In genomic region chr15:97778311-97779098, GRCm38 (mm10) we compare ENCODE assay signal across 7 mouse cellular contexts. TPM values are rescaled to one million over a fixed set of nuclear protein-coding genes. Genes with fewer than 3 reads are reported as not detected.
A peak's percentile ranks its signal among the peaks of the same experiment; 100 is the strongest.
DNase-seq lines count a peak whose midpoint lies in the region; ATAC-seq and TF ChIP-seq lines count a peak whose summit lies in the region.

Gene Slc48a1 (plus strand): TSS chr15:97778520.

- no peak for ATAC-seq in heart, embryonic 12.5 days (ENCODE audit: insufficient number of reproducible peaks, low FRiP score)
- no peak for ATAC-seq in kidney, embryonic 15.5 days (replicated peaks; ENCODE audit: low FRiP score)
- ATAC-seq in stomach, embryonic 14.5 days (ENCODE audit: insufficient number of reproducible peaks, insufficient read depth, low FRiP score, low read depth) = no peak

- 0 out of 2 replicates have a peak within 1 kb of the TSS, but pooled peaks have one; percentile 31 for H3K9ac ChIP-seq in heart, embryonic 12.5 days
- no peak within 1 kb of the TSS for H3K9ac ChIP-seq in kidney, embryonic 15.5 days
- H3K9ac ChIP-seq in stomach, embryonic 14.5 days (replicated peaks; ENCODE audit: low read depth, low read length) = no peak within 1 kb of the TSS

- H3K4me3 ChIP-seq in embryonic facial prominence, embryonic 10.5 days = no peak within 1 kb of the TSS
- no peak within 1 kb of the TSS for H3K4me3 ChIP-seq in heart, embryonic 12.5 days
- no peak within 1 kb of the TSS for H3K4me3 ChIP-seq in kidney, embryonic 15.5 days (replicated peaks)
- no peak within 1 kb of the TSS for H3K4me3 ChIP-seq in lung, adult 2 months (replicated peaks; ENCODE audit: extremely low read depth, low read depth, low read length)
- no peak within 1 kb of the TSS for H3K4me3 ChIP-seq in stomach, embryonic 14.5 days (ENCODE audit: low read depth, low read length)

- no peak within 1 kb of the TSS for H3K4me2 ChIP-seq in heart, embryonic 12.5 days
- H3K4me2 ChIP-seq in kidney, embryonic 15.5 days = no peak within 1 kb of the TSS
- H3K4me2 ChIP-seq in stomach, embryonic 14.5 days (replicated peaks; ENCODE audit: low read depth, low read length) = no peak within 1 kb of the TSS

- 70% methylated on average over 8 of the region's 8 CpGs for WGBS in embryonic facial prominence, embryonic 10.5 days
- 53% methylated on average over 8 of the region's 8 CpGs for WGBS in heart, embryonic 12.5 days
- 53% methylated on average over 8 of the region's 8 CpGs for WGBS in kidney, embryonic 15.5 days
- 54% methylated on average over 8 of the region's 8 CpGs for WGBS in lung, adult 2 months
- WGBS in stomach, embryonic 14.5 days = 57% methylated on average over 8 of the region's 8 CpGs

- H3K27me3 ChIP-seq in embryonic facial prominence, embryonic 10.5 days (replicated peaks; ENCODE audit: low read depth, poor library complexity, severe bottlenecking) = peaks cover 42% of the 10 kb centered on the region
- H3K27me3 ChIP-seq in heart, embryonic 12.5 days (replicated peaks) = no peaks in the 10 kb centered on the region
- H3K27me3 ChIP-seq in kidney, embryonic 15.5 days = no peaks in the 10 kb centered on the region
- no peaks in the 10 kb centered on the region for H3K27me3 ChIP-seq in stomach, embryonic 14.5 days (ENCODE audit: control insufficient read depth, insufficient read depth, low read length)

- TF ChIP-seq POLR2A in lung, adult 2 months (IDR thresholded peaks at IDR 0.05; ENCODE audit: borderline replicate concordance, extremely low read depth, low read depth, low read length) = no peak

- peaks cover 55% of the 10 kb centered on the region for H3K4me1 ChIP-seq in embryonic facial prominence, embryonic 10.5 days
- H3K4me1 ChIP-seq in heart, embryonic 12.5 days (replicated peaks) = peaks cover 47% of the 10 kb centered on the region
- peaks cover 77% of the 10 kb centered on the region for H3K4me1 ChIP-seq in kidney, embryonic 15.5 days
- H3K4me1 ChIP-seq in lung, adult 2 months (ENCODE audit: control insufficient read depth, insufficient read depth, low read length) = peaks cover 22% of the 10 kb centered on the region
- peaks cover 19% of the 10 kb centered on the region; the same call in 1 of the 2 replicates for H3K4me1 ChIP-seq in stomach, embryonic 14.5 days (ENCODE audit: control insufficient read depth, insufficient read depth, low read length)

- no peak for DNase-seq in adrenal gland, adult 2 months
- no peak for DNase-seq in embryonic facial prominence, embryonic 10.5 days (ENCODE audit: low spot score)
- no peak for DNase-seq in lung, adult 2 months
- no peak for DNase-seq in urinary bladder, postnatal 4 days (ENCODE audit: low spot score in 2 of 2)

- H3K36me3 ChIP-seq in embryonic facial prominence, embryonic 10.5 days (replicated peaks) = no peaks in the 10 kb centered on the region
- no peaks in the 10 kb centered on the region for H3K36me3 ChIP-seq in heart, embryonic 12.5 days
- H3K36me3 ChIP-seq in kidney, embryonic 15.5 days = no peaks in the 10 kb centered on the region
- H3K36me3 ChIP-seq in stomach, embryonic 14.5 days (ENCODE audit: control insufficient read depth, insufficient read depth, low read length) = no peaks in the 10 kb centered on the region

- H3K27ac ChIP-seq in embryonic facial prominence, embryonic 10.5 days (replicated peaks) = no peak within 1 kb of the TSS; the same call in 1 of the 2 replicates
- H3K27ac ChIP-seq in heart, embryonic 12.5 days (ENCODE audit: poor library complexity, severe bottlenecking) = peak within 1 kb of the TSS; percentile 51
- H3K27ac ChIP-seq in kidney, embryonic 15.5 days = peak within 1 kb of the TSS; percentile 85
- H3K27ac ChIP-seq in stomach, embryonic 14.5 days (ENCODE audit: low read length) = peak within 1 kb of the TSS; percentile 41; the same call in 1 of the 2 replicates

- H3K9me3 ChIP-seq in embryonic facial prominence, embryonic 10.5 days = no peaks in the 10 kb centered on the region
- H3K9me3 ChIP-seq in heart, embryonic 12.5 days (replicated peaks) = no peaks in the 10 kb centered on the region
- no peaks in the 10 kb centered on the region for H3K9me3 ChIP-seq in kidney, embryonic 15.5 days (replicated peaks)
- H3K9me3 ChIP-seq in stomach, embryonic 14.5 days (ENCODE audit: control insufficient read depth, low read depth, low read length) = no peaks in the 10 kb centered on the region

- TF ChIP-seq CTCF in lung, adult 2 months (IDR thresholded peaks at IDR 0.05; ENCODE audit: insufficient read depth, low read length) = no peak

RNA-seq across cellular contexts. Expression of gene Slc48a1, which starts in this region (rescaled TPM):
- total RNA-seq in adrenal gland, adult 2 months (2021) = 100 to 1,000 TPM; 116 to 158 TPM
- polyA plus RNA-seq in adrenal gland, adult 2 months (2012; rRNA removed) = 204 and 217 TPM in 2 replicates
- polyA plus RNA-seq in embryonic facial prominence, embryonic 10.5 days (2016; fragmentation: Nextera tagmentation; extraction: Ambion mirVana) = 17.8 and 18.9 TPM in 2 replicates
- polyA plus RNA-seq in heart, embryonic 12.5 days (2016; fragmentation: Nextera tagmentation; extraction: Ambion mirVana) = 52.9 and 55.0 TPM in 2 replicates
- 57.5 and 58.8 TPM in 2 replicates for polyA plus RNA-seq in kidney, embryonic 15.5 days (2015; fragmentation: Nextera tagmentation; extraction: Ambion mirVana)
- 158 and 174 TPM in 2 replicates for polyA plus RNA-seq in lung, adult 2 months (2012; rRNA removed)
- 23.5 and 24.0 TPM in 2 replicates for polyA plus RNA-seq in stomach, embryonic 14.5 days (2014; fragmentation: Nextera tagmentation; extraction: Ambion mirVana)
